Mouse (Mus musculus): ENCODE data around the gene Tulp1. TPM values are rescaled to one million over a fixed set of nuclear protein-coding genes. Genes with fewer than 3 reads are reported as not detected.

Tulp1 gene
- polyA plus RNA-seq, 1 experiment from 2014 or later, result 7.5 TPM

DNA sequence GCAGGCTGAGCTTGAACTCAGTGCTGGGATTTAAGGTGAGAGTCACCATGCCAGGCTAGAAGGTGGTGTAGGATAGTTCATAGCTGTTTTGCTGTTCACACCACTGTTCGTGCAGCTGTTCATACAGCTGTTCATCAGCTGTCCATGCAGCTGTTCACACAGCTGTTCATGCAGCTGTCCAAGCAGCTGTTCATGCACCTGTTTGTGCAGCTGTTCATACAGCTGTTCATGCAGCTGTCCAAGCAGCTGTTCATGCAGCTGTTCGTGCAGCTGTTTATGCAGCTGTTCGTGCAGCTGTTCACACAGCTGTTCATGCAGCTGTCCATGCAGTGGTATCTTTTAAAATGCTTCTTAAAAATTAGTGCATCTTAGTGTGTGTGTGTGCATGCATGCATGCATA lies 23.5 kb upstream of the Tulp1 start:
- H3K4me3 ChIP-seq, result no peak overlapping the region
- H3K9me3 ChIP-seq, result no peaks in the 10 kb centered on the region
- 84% methylated on average over 3 of the region's 3 CpGs for WGBS
- peaks cover 22% of the 10 kb centered on the region for H3K4me1 ChIP-seq
- ATAC-seq (ENCODE audit: low FRiP score, low read depth), result no peak
- no peak overlapping the region for H3K9ac ChIP-seq
- peaks cover 35% of the 10 kb centered on the region for H3K27me3 ChIP-seq
- no peak overlapping the region for H3K27ac ChIP-seq
- no peaks in the 10 kb centered on the region for H3K36me3 ChIP-seq
- H3K4me2 ChIP-seq (replicated peaks), result no peak overlapping the region

DNA sequence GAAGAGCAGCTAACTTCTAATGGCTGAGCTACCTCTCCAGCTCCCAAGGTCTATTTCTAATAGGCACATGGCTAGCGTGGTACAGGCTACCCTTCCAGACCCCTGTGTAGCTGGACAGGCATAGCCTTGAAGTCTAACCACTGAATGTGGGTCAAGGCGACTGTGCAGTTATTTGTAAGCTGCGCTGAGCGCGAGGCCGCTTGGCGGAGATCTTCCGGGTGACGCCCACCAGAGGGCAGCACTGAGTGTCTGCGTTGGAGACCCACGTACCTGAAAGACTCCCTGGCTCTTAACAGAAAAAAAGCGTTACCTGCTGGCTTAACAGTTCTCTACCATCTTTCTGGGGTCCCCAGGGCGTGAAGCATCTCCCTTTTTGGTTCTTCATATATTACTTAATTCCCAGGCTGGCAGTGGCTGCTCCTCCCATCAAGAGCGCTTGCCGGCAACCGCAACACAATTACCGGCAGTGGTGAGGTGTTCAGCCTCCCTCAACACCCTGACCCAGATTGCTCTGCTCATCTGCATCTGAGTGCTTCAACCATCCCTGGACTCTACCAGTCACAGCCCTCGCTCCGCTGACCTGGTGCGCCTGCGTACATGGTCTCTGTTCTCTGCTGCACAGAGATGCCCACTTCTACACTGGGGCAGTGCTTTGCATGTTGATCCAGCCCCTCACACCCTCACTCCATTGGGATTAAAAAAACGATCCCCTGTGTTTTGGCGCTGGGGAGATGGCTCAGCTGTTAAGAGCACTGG lies 21.3 kb upstream of the Tulp1 start:
- Histone ChIP-seq H3K4me3 (peak overlapping the region; percentile 27; the same call in 1 of the 2 replicates), H3K36me3 (no peaks in the 10 kb centered on the region), H3K4me2 (replicated peaks) (peak overlapping the region; percentile 50), H3K9me3 (no peaks in the 10 kb centered on the region), H3K4me1 (peaks cover 10% of the 10 kb centered on the region), H3K27ac (no peak overlapping the region), H3K9ac (peak overlapping the region; percentile 50), H3K27me3 (peaks cover 35% of the 10 kb centered on the region)
- 5% methylated on average over 23 of the region's 23 CpGs for WGBS
- ATAC-seq (ENCODE audit: low FRiP score, low read depth), result no peak

DNA sequence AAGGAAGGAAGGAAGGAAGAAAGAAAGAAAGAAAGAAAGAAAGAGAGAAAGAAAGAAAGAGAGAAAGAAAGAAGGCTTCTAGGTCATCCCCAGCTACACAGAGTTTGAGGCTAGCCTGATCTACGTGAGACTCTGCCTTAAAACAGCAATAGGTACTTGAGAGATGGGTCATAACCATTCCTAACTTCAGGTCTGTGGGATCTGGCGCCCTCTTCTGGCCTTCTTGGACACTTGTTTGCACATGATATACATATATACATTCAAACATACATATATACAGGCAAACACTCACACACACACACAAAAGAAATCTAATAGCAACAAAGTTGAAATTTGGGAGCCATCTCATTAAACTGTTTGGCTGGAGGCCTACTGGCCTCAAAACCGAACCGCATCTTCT lies 19.3 kb upstream of the Tulp1 start:
- H3K27me3 ChIP-seq, result peaks cover 37% of the 10 kb centered on the region
- no peak overlapping the region for H3K9ac ChIP-seq
- no peak for ATAC-seq (ENCODE audit: low FRiP score, low read depth)
- no peak overlapping the region for H3K4me2 ChIP-seq (replicated peaks)
- H3K9me3 ChIP-seq, result no peaks in the 10 kb centered on the region
- H3K36me3 ChIP-seq, result no peaks in the 10 kb centered on the region
- H3K27ac ChIP-seq, result no peak overlapping the region
- WGBS, result 70% methylated on average over 4 of the region's 4 CpGs
- H3K4me1 ChIP-seq, result peaks cover 10% of the 10 kb centered on the region
- no peak overlapping the region for H3K4me3 ChIP-seq

DNA sequence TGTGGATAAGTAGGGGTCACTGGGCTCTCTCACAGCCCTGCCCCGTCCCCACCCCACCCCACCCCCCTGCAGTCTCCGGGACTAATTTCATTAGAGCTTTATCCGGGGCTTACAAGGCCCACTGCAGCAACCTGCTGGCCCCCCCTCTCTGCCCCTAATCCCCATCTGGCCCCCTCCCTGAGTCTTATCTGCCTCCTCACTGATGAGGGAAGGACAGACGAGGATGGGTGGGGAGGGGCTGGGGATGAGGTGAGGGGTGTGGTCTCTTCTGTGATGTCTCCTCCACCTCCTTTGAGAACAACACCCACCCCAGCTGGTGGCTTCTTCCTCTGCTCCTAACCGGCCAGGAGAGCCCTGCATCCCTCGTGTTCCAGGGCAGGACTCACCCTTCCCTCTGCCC lies 15.2 kb upstream of the Tulp1 start:
- WGBS, result 5% methylated on average over 6 of the region's 6 CpGs
- H3K36me3 ChIP-seq, result no peaks in the 10 kb centered on the region
- H3K27me3 ChIP-seq, result peaks cover 29% of the 10 kb centered on the region
- no peak for ATAC-seq (ENCODE audit: low FRiP score, low read depth)
- H3K27ac ChIP-seq, result no peak overlapping the region
- no peak overlapping the region for H3K4me3 ChIP-seq
- no peak overlapping the region for H3K4me2 ChIP-seq (replicated peaks)
- H3K9me3 ChIP-seq, result no peaks in the 10 kb centered on the region
- H3K4me1 ChIP-seq, result no peaks in the 10 kb centered on the region
- H3K9ac ChIP-seq, result no peak overlapping the region

DNA sequence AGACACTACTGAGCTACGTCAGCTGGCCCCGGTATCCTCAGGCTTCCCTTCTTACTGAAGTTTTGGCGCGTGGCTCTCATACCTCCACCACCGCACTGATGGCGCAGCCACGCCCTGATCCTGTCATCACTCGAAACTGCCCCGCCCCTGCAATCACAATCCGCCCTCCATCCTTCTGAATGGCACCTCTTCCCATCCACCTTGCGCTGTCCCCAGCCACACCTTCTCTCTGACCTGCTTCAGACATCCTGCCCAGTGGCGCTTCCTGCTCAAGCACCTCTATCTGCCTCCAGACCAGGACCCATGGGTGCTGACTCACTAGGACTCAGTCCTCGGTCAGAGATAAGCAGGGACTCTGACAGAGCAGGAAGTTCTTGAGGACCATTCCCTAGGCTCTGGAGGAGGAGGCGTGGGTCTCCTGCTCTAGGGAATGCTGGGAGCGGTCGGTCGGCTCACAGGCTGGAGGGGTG lies 10.6 kb upstream of the Tulp1 start:
- no peak overlapping the region for H3K4me3 ChIP-seq
- no peaks in the 10 kb centered on the region for H3K9me3 ChIP-seq
- no peaks in the 10 kb centered on the region for H3K36me3 ChIP-seq
- no peak overlapping the region for H3K27ac ChIP-seq
- H3K4me2 ChIP-seq (replicated peaks), result no peak overlapping the region
- ATAC-seq (ENCODE audit: low FRiP score, low read depth), result no peak
- WGBS, result 8% methylated on average over 17 of the region's 17 CpGs
- no peak overlapping the region for H3K9ac ChIP-seq
- peaks cover 49% of the 10 kb centered on the region for H3K27me3 ChIP-seq
- H3K4me1 ChIP-seq, result no peaks in the 10 kb centered on the region

DNA sequence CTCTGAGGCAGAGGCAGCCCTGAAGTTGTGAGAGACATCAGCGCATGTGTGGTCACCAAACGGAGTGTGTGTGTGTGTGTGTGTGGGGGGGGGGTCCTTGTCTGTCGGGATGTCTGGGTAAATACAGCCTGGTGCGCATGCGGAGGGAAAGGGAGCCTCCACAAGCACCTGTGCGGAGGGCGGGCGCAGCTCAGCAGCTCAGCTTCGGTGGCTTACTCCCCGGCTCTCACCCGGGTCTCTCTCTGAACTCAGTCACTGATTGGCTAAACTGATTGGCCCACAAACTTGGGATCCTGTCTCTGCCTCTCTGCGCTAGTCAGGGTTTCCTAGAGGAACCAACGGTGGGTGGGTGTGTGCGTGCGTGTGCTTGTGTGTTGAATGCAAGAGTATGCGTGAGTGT lies 9.5 kb upstream of the Tulp1 start:
- Histone ChIP-seq H3K4me1 (no peaks in the 10 kb centered on the region), H3K27me3 (peaks cover 45% of the 10 kb centered on the region), H3K4me3 (no peak overlapping the region), H3K9me3 (no peaks in the 10 kb centered on the region), H3K9ac (no peak overlapping the region), H3K36me3 (no peaks in the 10 kb centered on the region), H3K4me2 (replicated peaks) (no peak overlapping the region), H3K27ac (no peak overlapping the region)
- ATAC-seq (ENCODE audit: low FRiP score, low read depth), result no peak
- 15% methylated on average over 16 of the region's 16 CpGs for WGBS

DNA sequence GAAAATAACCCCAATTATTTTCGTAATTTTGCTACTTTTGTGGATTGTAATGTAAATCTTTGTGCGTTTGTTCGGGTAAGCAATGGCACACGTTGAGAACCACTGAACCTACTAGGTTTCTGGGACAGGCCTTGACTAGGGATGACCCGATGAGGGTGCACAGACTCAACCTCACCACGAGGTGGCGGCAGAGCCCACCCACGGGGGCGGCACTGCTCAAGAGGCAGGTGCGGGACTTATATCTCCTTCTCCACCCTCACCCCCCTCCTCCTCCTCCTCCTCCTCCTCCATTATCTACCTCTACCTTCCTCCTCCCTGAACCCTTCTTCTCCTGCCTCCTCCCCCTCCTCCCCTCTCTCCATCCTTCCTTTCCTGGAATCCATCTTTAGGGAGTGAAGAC lies 8.8 kb upstream of the Tulp1 start:
- H3K36me3 ChIP-seq, result no peaks in the 10 kb centered on the region
- H3K9ac ChIP-seq, result no peak overlapping the region
- H3K4me1 ChIP-seq, result no peaks in the 10 kb centered on the region
- no peak for ATAC-seq (ENCODE audit: low FRiP score, low read depth)
- no peaks in the 10 kb centered on the region for H3K9me3 ChIP-seq
- peaks cover 45% of the 10 kb centered on the region for H3K27me3 ChIP-seq
- no peak overlapping the region for H3K27ac ChIP-seq
- H3K4me2 ChIP-seq (replicated peaks), result no peak overlapping the region
- 15% methylated on average over 10 of the region's 10 CpGs for WGBS
- no peak overlapping the region for H3K4me3 ChIP-seq

DNA sequence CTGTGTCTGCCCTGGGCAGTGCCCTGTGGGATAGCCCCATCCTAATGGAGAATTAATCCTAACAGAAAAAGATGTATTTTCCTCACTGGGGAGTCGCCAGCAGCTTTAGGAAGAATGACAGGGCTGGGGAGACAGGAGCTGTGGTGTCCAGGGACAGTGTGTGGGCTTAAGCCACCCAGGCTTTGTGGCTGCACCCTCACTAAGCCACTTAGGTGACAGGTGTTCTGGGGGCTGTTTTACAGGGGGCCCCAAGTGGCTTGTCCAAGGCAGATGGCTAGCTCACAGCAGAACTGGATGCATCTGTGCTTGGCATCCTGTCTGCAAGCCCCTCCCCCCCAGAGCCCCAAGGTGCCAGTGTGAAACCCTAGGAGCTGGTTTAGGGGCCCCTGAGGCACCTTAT lies 6.9 kb upstream of the Tulp1 start:
- H3K9ac ChIP-seq, result no peak overlapping the region
- peaks cover 38% of the 10 kb centered on the region for H3K27me3 ChIP-seq
- no peak overlapping the region for H3K27ac ChIP-seq
- H3K9me3 ChIP-seq, result no peaks in the 10 kb centered on the region
- no peaks in the 10 kb centered on the region for H3K36me3 ChIP-seq
- no peak overlapping the region for H3K4me3 ChIP-seq
- no peaks in the 10 kb centered on the region for H3K4me1 ChIP-seq
- 74% methylated on average over 1 of the region's 1 CpGs for WGBS
- ATAC-seq (ENCODE audit: low FRiP score, low read depth), result no peak
- no peak overlapping the region for H3K4me2 ChIP-seq (replicated peaks)

DNA sequence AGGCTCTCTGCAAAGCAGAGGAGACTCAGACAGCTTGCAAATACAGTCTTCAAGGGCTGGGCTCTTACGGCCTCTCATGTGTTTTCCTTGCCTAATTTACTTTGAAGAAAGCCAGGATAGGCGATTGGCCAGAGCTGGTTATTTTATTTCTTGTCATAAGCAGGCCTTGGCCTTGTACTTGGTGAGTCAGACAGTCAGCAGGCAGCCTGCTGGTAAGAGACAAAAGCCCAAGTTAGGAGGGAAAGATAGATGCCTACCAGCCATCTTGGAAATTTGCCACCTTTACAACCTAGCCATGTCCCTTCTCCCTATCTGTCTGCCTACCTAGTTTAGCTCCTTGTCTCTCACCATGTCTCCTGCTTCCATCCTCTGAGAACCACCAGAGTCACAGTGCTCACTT lies 6.3 kb upstream of the Tulp1 start:
- Histone ChIP-seq H3K27ac (no peak overlapping the region), H3K9ac (no peak overlapping the region), H3K4me1 (no peaks in the 10 kb centered on the region), H3K36me3 (no peaks in the 10 kb centered on the region), H3K4me2 (replicated peaks) (no peak overlapping the region), H3K27me3 (peaks cover 32% of the 10 kb centered on the region), H3K4me3 (no peak overlapping the region), H3K9me3 (no peaks in the 10 kb centered on the region)
- WGBS, result 61% methylated on average over 2 of the region's 2 CpGs
- ATAC-seq (ENCODE audit: low FRiP score, low read depth), result no peak

DNA sequence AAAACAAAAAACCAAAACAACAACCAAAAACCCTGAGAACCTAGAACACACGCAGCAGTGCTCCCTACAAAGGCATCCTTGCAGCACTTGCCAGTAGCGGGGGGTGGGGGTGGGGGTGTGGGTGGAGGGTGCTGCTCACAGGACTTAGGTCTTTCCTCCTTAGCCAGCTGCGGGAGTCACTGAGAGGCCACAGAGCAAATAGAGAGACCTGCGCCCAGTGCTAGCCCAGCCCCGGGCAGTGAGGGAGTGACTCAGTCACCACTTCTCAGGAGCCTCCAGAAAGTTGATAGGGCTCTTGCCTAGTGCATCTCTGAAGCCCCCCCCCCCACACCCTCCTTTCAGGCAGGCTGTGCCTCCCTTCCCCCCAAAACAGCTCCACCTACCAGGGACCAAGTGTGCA lies 4.0 kb upstream of the Tulp1 start:
- ATAC-seq (ENCODE audit: low FRiP score, low read depth), result no peak
- WGBS, result 81% methylated on average over 5 of the region's 5 CpGs

DNA sequence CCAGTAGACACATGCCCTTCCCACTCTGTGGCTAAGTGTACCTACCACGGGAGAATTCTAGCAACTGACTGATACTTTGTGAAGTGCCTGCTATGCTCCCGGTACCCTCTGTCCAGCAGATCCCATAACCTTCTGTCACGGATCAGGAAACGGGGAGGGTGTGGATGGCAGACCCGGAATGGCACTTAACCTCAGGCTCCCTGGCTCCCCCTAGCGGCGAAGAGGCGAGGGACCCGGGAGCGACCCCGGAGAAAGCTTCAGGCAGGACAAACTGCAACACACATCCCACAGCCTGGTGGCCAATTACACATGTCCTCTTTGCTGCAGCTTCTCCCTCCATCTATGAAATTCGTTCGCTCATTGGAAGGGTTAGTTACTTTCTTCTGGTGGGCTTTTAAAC lies 3.4 kb upstream of the Tulp1 start:
- Histone ChIP-seq H3K9ac (no peak overlapping the region), H3K4me1 (peaks cover 17% of the 10 kb centered on the region), H3K27ac (no peak overlapping the region), H3K9me3 (no peaks in the 10 kb centered on the region), H3K27me3 (peaks cover 29% of the 10 kb centered on the region), H3K36me3 (no peaks in the 10 kb centered on the region), H3K4me2 (replicated peaks) (no peak overlapping the region), H3K4me3 (no peak overlapping the region)
- ATAC-seq (ENCODE audit: low FRiP score, low read depth), result no peak
- 5% methylated on average over 13 of the region's 13 CpGs for WGBS

More for the DNA sequence above, 4.0 kb upstream of the Tulp1 start:
- Histone ChIP-seq H3K4me1 (peaks cover 10% of the 10 kb centered on the region), H3K9ac (no peak overlapping the region), H3K27ac (no peak overlapping the region), H3K4me2 (replicated peaks) (no peak overlapping the region), H3K36me3 (no peaks in the 10 kb centered on the region), H3K9me3 (no peaks in the 10 kb centered on the region), H3K4me3 (no peak overlapping the region), H3K27me3 (peaks cover 29% of the 10 kb centered on the region)

DNA sequence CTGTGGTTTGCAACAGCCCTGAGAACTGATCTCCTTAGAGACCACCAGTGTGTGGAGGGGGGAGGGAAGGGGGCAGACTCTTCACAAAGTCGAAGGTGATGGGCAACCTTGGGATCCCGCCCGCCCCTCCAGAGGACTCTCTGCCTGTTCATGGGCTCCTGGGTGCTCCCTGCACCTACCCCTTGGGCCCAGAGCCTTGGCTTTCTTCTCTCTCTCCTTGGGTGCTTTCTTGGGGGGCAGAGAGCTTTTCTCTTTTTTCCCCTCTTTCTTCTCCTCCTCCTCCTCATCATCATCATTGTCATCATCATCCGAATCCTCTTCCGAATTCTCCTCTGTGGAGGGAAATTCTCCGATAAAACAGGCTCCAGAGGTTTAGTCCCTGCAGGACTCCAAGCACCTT lies 1.5 kb downstream of the Tulp1 start:
- no peak overlapping the region for H3K4me3 ChIP-seq
- H3K4me1 ChIP-seq, result peaks cover 30% of the 10 kb centered on the region
- H3K9ac ChIP-seq, result no peak overlapping the region; the same call in 1 of the 2 replicates
- H3K27me3 ChIP-seq, result peaks cover 70% of the 10 kb centered on the region
- ATAC-seq (ENCODE audit: low FRiP score, low read depth), result no peak
- WGBS, result 18% methylated on average over 6 of the region's 6 CpGs
- H3K4me2 ChIP-seq (replicated peaks), result peak overlapping the region; percentile 73
- H3K27ac ChIP-seq, result no peak overlapping the region
- no peaks in the 10 kb centered on the region for H3K9me3 ChIP-seq
- H3K36me3 ChIP-seq, result no peaks in the 10 kb centered on the region

Data from limb, embryonic 13.5 days (tissue).